Mouse (Mus musculus) bone marrow macrophage, adult 2 months (primary cell): ENCODE data around the gene Ifng.

Experiments used
- CTCF ChIP-seq: IDR thresholded peaks from 2 replicates; pipeline ENCODE4 v1.5.1; 2012; ENCODE audit warnings: low read depth, mild to moderate bottlenecking, low read length, moderate library complexity
- POLR2A ChIP-seq: IDR thresholded peaks from 2 replicates; pipeline ENCODE4 v1.6.1; 2012; ENCODE audit warnings: mild to moderate bottlenecking, low read depth, low read length, borderline replicate concordance

DNA sequence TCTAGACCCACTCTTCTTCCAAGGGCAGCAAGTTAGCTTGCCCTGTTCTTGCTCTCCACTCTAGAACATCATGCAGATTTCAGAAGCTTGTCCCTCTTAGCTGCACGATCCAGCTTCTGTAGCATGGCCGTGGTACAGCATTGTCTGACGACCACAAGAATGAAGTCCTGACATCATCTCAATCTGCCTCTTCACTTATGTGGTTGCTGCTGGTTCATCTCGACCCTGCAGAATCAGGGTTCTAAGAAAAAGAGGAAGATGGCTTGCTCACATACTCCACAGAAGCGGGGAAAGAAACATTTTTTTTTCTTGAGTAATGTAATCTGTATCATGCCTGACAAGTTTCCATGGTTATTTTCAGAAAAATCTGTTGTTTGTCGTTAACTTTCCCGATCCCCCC is 39.9 kb downstream of the Ifng start:
- TF ChIP-seq POLR2A (no peak), CTCF (no peak)
